Mouse (Mus musculus) intestine, embryonic 16.5 days (tissue): ENCODE measurements around the gene Col6a4. TPM values are rescaled to one million over a fixed set of nuclear protein-coding genes. Genes with fewer than 3 reads are reported as not detected.
A peak's percentile ranks its signal among the peaks of the same experiment; 100 is the strongest.

ENCODE experiments used
- ATAC-seq: fragments of 200-750 bp; cut with Nextera tagmentation; 2 replicates; pipeline ENCODE4 v1.8.0; 2017; ENCODE audit warnings: moderate TSS enrichment, moderate library complexity
- H3K27ac ChIP-seq: fragments of 300-500 bp; sonication (generic); 2 replicates; pipeline ENCODE4 v1.5.1; 2014; ENCODE audit warnings: mild to moderate bottlenecking, low read length
- H3K27me3 ChIP-seq: fragments of 300-500 bp; sonication (generic); replicated peaks from 2 replicates; pipeline ENCODE4 v1.6.1; 2014; ENCODE audit warnings: low read length, control low read depth, mixed read lengths; ENCODE audit not compliant: control insufficient read depth, insufficient read depth
- H3K36me3 ChIP-seq: fragments of 300-500 bp; sonication (generic); 2 replicates; pipeline ENCODE4 v1.6.1; 2014; ENCODE audit warnings: low read length, control low read depth; ENCODE audit not compliant: control insufficient read depth, insufficient read depth
- H3K4me1 ChIP-seq: fragments of 300-500 bp; sonication (generic); 2 replicates; pipeline ENCODE4 v1.6.1; 2014; ENCODE audit warnings: low read length, control low read depth, mixed read lengths; ENCODE audit not compliant: control insufficient read depth, insufficient read depth
- H3K4me2 ChIP-seq: fragments of 300-500 bp; sonication (generic); 2 replicates; pipeline ENCODE4 v1.6.1; 2014; ENCODE audit warnings: low read depth, low read length, control low read depth
- H3K4me3 ChIP-seq: fragments of 300-500 bp; sonication (generic); 2 replicates; pipeline ENCODE4 v1.5.1; 2014; ENCODE audit warnings: mild to moderate bottlenecking, low read length
- H3K9ac ChIP-seq: fragments of 300-500 bp; sonication (generic); 2 replicates; pipeline ENCODE4 v1.6.1; 2014; ENCODE audit warnings: low read depth, low read length
- H3K9me3 ChIP-seq: fragments of 300-500 bp; sonication (generic); 2 replicates; pipeline ENCODE4 v1.6.1; 2016; ENCODE audit warnings: low read length, control low read depth; ENCODE audit not compliant: control insufficient read depth
- WGBS: fragments of 180-500 bp; shearing (Covaris S2); extraction: QIAGEN DNeasy Blood & Tissue Kit; methylation state at CpG from one replicate; pipeline ENCODE4 v1.1.7; 2014; 5-methylcytosine and 5-hydroxymethylcytosine counted together
- polyA plus RNA-seq: library from polyadenylated mRNA; unstranded; fragments of >200 nt; fragmentation: Nextera tagmentation; extraction: Ambion mirVana; gene quantifications from 2 replicates; pipeline ENCODE4 v1.2.1, GENCODE M21; 2015

The Col6a4 gene
- polyA plus RNA-seq, 1 experiment from 2014 or later: 72.7 TPM

- H3K9me3 ChIP-seq: no peaks in the 10 kb centered on the region
- no peak overlapping the region for H3K9ac ChIP-seq
- no peaks in the 10 kb centered on the region for H3K36me3 ChIP-seq
- no peak for ATAC-seq
- peaks cover 5% of the 10 kb centered on the region; the same call in 1 of the 2 replicates for H3K4me1 ChIP-seq
- WGBS: 66% methylated on average over 9 of the region's 9 CpGs
- no peaks in the 10 kb centered on the region for H3K27me3 ChIP-seq
- H3K27ac ChIP-seq: no peak overlapping the region
- H3K4me2 ChIP-seq: no peak overlapping the region
- H3K4me3 ChIP-seq: no peak overlapping the region
Measured at GRCm38 (mm10) chr9:106119075-106119474, 22.5 kb upstream of the Col6a4 start.

- Histone ChIP-seq H3K36me3 (no peaks in the 10 kb centered on the region), H3K9me3 (no peaks in the 10 kb centered on the region), H3K4me1 (peaks cover 5% of the 10 kb centered on the region; the same call in 1 of the 2 replicates), H3K27me3 (no peaks in the 10 kb centered on the region), H3K27ac (no peak overlapping the region), H3K9ac (no peak overlapping the region), H3K4me3 (no peak overlapping the region), H3K4me2 (no peak overlapping the region)
- ATAC-seq: no peak
- WGBS: 33% methylated on average over 13 of the region's 13 CpGs
Measured at GRCm38 (mm10) chr9:106115801-106116424, 19.3 kb upstream of the Col6a4 start.

- Histone ChIP-seq H3K4me3 (no peak overlapping the region), H3K27ac (no peak overlapping the region), H3K36me3 (no peaks in the 10 kb centered on the region), H3K27me3 (no peaks in the 10 kb centered on the region), H3K4me1 (peaks cover 5% of the 10 kb centered on the region; the same call in 1 of the 2 replicates), H3K9ac (no peak overlapping the region), H3K4me2 (no peak overlapping the region), H3K9me3 (no peaks in the 10 kb centered on the region)
- ATAC-seq: peak; percentile 44; the same call in 1 of the 2 replicates
- WGBS: 25% methylated on average over 10 of the region's 10 CpGs
Measured at GRCm38 (mm10) chr9:106112770-106113423, 16.3 kb upstream of the Col6a4 start.

GRCm38 (mm10) chr9:106106241-106106640 lies 9.7 kb upstream of the Col6a4 start:
- Histone ChIP-seq H3K9ac (no peak overlapping the region), H3K4me2 (no peak overlapping the region), H3K4me3 (no peak overlapping the region), H3K36me3 (no peaks in the 10 kb centered on the region), H3K27ac (no peak overlapping the region), H3K9me3 (no peaks in the 10 kb centered on the region), H3K27me3 (no peaks in the 10 kb centered on the region), H3K4me1 (no peaks in the 10 kb centered on the region)
- 69% methylated on average over 9 of the region's 9 CpGs for WGBS
- ATAC-seq: no peak

GRCm38 (mm10) chr9:106104401-106104800 lies 7.8 kb upstream of the Col6a4 start:
- H3K27ac ChIP-seq: no peak overlapping the region
- no peaks in the 10 kb centered on the region for H3K27me3 ChIP-seq
- H3K4me3 ChIP-seq: no peak overlapping the region
- 73% methylated on average over 7 of the region's 7 CpGs for WGBS
- no peak overlapping the region for H3K4me2 ChIP-seq
- H3K36me3 ChIP-seq: no peaks in the 10 kb centered on the region
- H3K4me1 ChIP-seq: no peaks in the 10 kb centered on the region
- H3K9me3 ChIP-seq: no peaks in the 10 kb centered on the region
- no peak for ATAC-seq
- no peak overlapping the region for H3K9ac ChIP-seq

DNA sequence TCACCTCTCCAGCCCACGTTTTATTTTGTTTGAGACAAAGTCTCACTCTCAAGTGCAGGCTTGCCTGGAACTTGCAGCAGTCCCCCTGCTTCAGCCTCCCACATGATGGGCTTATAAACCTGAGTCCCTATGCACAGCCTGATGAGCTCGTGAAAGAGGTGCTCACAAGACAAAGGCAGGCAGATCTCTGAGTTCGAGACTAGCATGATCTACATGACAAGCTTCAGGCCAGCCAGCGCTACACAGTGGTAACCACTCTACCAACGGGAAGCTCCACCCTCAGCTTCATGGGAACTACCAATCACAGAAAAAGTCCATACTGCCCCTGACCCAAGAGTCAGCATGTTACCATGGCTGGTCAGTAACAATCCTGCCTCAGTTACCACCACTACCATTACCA lies 4.6 kb upstream of the Col6a4 start:
- Histone ChIP-seq H3K27ac (no peak overlapping the region), H3K4me1 (no peaks in the 10 kb centered on the region), H3K4me2 (no peak overlapping the region), H3K9ac (no peak overlapping the region), H3K36me3 (no peaks in the 10 kb centered on the region), H3K27me3 (no peaks in the 10 kb centered on the region), H3K9me3 (no peaks in the 10 kb centered on the region), H3K4me3 (no peak overlapping the region)
- 73% methylated on average over 5 of the region's 5 CpGs for WGBS
- no peak for ATAC-seq

- Histone ChIP-seq H3K27me3 (no peaks in the 10 kb centered on the region), H3K9ac (no peak overlapping the region), H3K27ac (no peak overlapping the region), H3K4me1 (no peaks in the 10 kb centered on the region), H3K4me3 (no peak overlapping the region), H3K36me3 (no peaks in the 10 kb centered on the region), H3K4me2 (no peak overlapping the region), H3K9me3 (no peaks in the 10 kb centered on the region)
- 65% methylated on average over 9 of the region's 9 CpGs for WGBS
- ATAC-seq: no peak
Measured at GRCm38 (mm10) chr9:106100262-106100661, 3.7 kb upstream of the Col6a4 start.

GRCm38 (mm10) chr9:106099379-106100021 lies 2.9 kb upstream of the Col6a4 start:
- no peak overlapping the region for H3K27ac ChIP-seq
- H3K36me3 ChIP-seq: no peaks in the 10 kb centered on the region
- no peak overlapping the region for H3K9ac ChIP-seq
- no peak overlapping the region for H3K4me2 ChIP-seq
- WGBS: 67% methylated on average over 22 of the region's 22 CpGs
- H3K4me3 ChIP-seq: no peak overlapping the region
- no peaks in the 10 kb centered on the region for H3K4me1 ChIP-seq
- ATAC-seq: no peak
- no peaks in the 10 kb centered on the region for H3K9me3 ChIP-seq
- no peaks in the 10 kb centered on the region for H3K27me3 ChIP-seq

GRCm38 (mm10) chr9:106081528-106081927 lies 15.1 kb downstream of the Col6a4 start:
- Histone ChIP-seq H3K36me3 (no peaks in the 10 kb centered on the region), H3K27me3 (no peaks in the 10 kb centered on the region), H3K4me3 (no peak overlapping the region), H3K9me3 (no peaks in the 10 kb centered on the region), H3K4me2 (no peak overlapping the region), H3K9ac (no peak overlapping the region), H3K4me1 (0 out of 2 replicates have a peak, but pooled peaks cover 3% of the 10 kb centered on the region), H3K27ac (no peak overlapping the region)
- WGBS: 70% methylated on average over 5 of the region's 5 CpGs
- no peak for ATAC-seq
